Mouse (Mus musculus): ENCODE data around the gene Drg1.

The Drg1 gene

GRCm38 (mm10) chr11:3266079-3266685 is at the start of gene Drg1:
Gene Drg1 (minus strand): TSS chr11:3266415.
- POLR2A ChIA-PET, result interaction anchor here (0.6 to 15.5 kb wide), 138 partner anchors 9 to 697 kb away, joined by 3 to 556 read pairs (median 6); partner anchors contain the start of genes Patz1 (in 4 of the 4), Morc2a (in 3 of the 4), Rnf185 (in 3 of the 4) and Sfi1 (in 3 of the 4)
- CTCF ChIA-PET, result interaction anchor here (0.6 to 1.7 kb wide), 14 partner anchors 21 to 1681 kb away, joined by 3 to 12 read pairs (median 4); partner anchors contain the start of gene Patz1 (in 1 of the 4)

GRCm38 (mm10) chr11:3314148-3314547 is 47.9 kb upstream of the Drg1 start:
- CTCF ChIA-PET, result interaction anchor here (0.5 to 2.8 kb wide), 50 partner anchors 8 to 857 kb away, joined by 3 to 16 read pairs (median 5); partner anchors contain the start of genes Drg1 (in 4 of the 4), Pik3ip1 (in 2 of the 4) and Patz1 (in 1 of the 4)
- POLR2A ChIA-PET, result interaction anchor here (0.6 to 26.9 kb wide), 46 partner anchors 8 to 416 kb away, joined by 3 to 524 read pairs (median 6); partner anchors contain the start of genes Drg1 (in 4 of the 4), Pik3ip1 (in 3 of the 4) and Patz1 (in 2 of the 4)

GRCm38 (mm10) chr11:3313294-3313693 is 47.1 kb upstream of the Drg1 start:
- ChIA-PET POLR2A (interaction anchor here in 3 of 4 experiments (0.9 to 26.9 kb wide), 17 partner anchors 9 to 105 kb away, joined by 3 to 524 read pairs (median 11); partner anchors contain the start of genes Pik3ip1 (in 3 of the 3), Drg1 (in 2 of the 3) and Patz1 (in 2 of the 3)), CTCF (interaction anchor here (0.6 to 1.7 kb wide), 10 partner anchors 9 to 176 kb away, joined by 3 to 8 read pairs (median 3); partner anchors contain the start of gene Drg1 (in 1 of the 4))

- ChIA-PET POLR2A (interaction anchor here in 3 of 4 experiments (0.6 to 26.9 kb wide), 19 partner anchors 10 to 180 kb away, joined by 3 to 524 read pairs (median 4); partner anchors contain the start of genes Drg1 (in 2 of the 3), Patz1 (in 2 of the 3) and Sfi1 (in 1 of the 3)), CTCF (interaction anchor here (0.5 to 1.4 kb wide), 6 partner anchors 12 to 51 kb away, joined by 3 to 4 read pairs (median 3); no protein-coding TSS in a partner anchor)
These were observed 45.6 kb upstream of the Drg1 start for GRCm38 (mm10) chr11:3311586-3312347.

GRCm38 (mm10) chr11:3310789-3311585 is 44.8 kb upstream of the Drg1 start:
- ChIA-PET CTCF (interaction anchor here (0.6 to 1.5 kb wide), 5 partner anchors 12 to 50 kb away, joined by 3 to 18 read pairs (median 3); no protein-coding TSS in a partner anchor), POLR2A (interaction anchor here in 3 of 4 experiments (0.6 to 26.9 kb wide), 17 partner anchors 9 to 118 kb away, joined by 3 to 524 read pairs (median 5); partner anchors contain the start of genes Drg1 (in 2 of the 3), Patz1 (in 2 of the 3) and Sfi1 (in 1 of the 3))

- ChIA-PET CTCF (interaction anchor here in 2 of 4 experiments (0.7 to 1.5 kb wide), 3 partner anchors 11 to 21 kb away, joined by 3 to 4 read pairs (median 3); no protein-coding TSS in a partner anchor), POLR2A (interaction anchor here in 2 of 4 experiments (1.0 to 26.9 kb wide), 9 partner anchors 12 to 62 kb away, joined by 3 to 524 read pairs (median 5); partner anchors contain the start of genes Patz1 (in 2 of the 2) and Drg1 (in 1 of the 2))
These were observed 43.7 kb upstream of the Drg1 start for GRCm38 (mm10) chr11:3309884-3310283.

GRCm38 (mm10) chr11:3307875-3308274 is 41.7 kb upstream of the Drg1 start:
- ChIA-PET CTCF (interaction anchor here in 1 of 4 experiments (0.6 kb wide), 1 partner anchor 35 kb away, joined by 3 read pairs; no protein-coding TSS in a partner anchor), POLR2A (interaction anchor here (0.5 to 26.9 kb wide), 13 partner anchors 2 to 147 kb away, joined by 3 to 524 read pairs (median 5); partner anchors contain the start of genes Drg1 (in 2 of the 4) and Patz1 (in 1 of the 4))

- ChIA-PET CTCF (interaction anchor here in 1 of 4 experiments (0.6 kb wide), 1 partner anchor 122 kb away, joined by 7 read pairs; no protein-coding TSS in a partner anchor), POLR2A (interaction anchor here (1.0 to 26.9 kb wide), 8 partner anchors 4 to 39 kb away, joined by 3 to 524 read pairs (median 10); partner anchors contain the start of genes Drg1 (in 1 of the 4) and Patz1 (in 1 of the 4))
These were observed 39.6 kb upstream of the Drg1 start for GRCm38 (mm10) chr11:3305821-3306220.

GRCm38 (mm10) chr11:3302792-3303191 is 36.6 kb upstream of the Drg1 start:
- CTCF ChIA-PET, result interaction anchor here (0.5 to 3.5 kb wide), 8 partner anchors 9 to 45 kb away, joined by 3 to 16 read pairs (median 4); no protein-coding TSS in a partner anchor
- POLR2A ChIA-PET, result interaction anchor here (0.6 to 26.9 kb wide), 22 partner anchors 7 to 110 kb away, joined by 3 to 556 read pairs (median 6); partner anchors contain the start of genes Drg1 (in 3 of the 4), Patz1 (in 2 of the 4) and Sfi1 (in 1 of the 4)

GRCm38 (mm10) chr11:3302385-3302784 is 36.2 kb upstream of the Drg1 start:
- POLR2A ChIA-PET, result interaction anchor here (0.6 to 26.9 kb wide), 23 partner anchors 7 to 110 kb away, joined by 3 to 556 read pairs (median 7); partner anchors contain the start of genes Drg1 (in 3 of the 4), Patz1 (in 2 of the 4) and Sfi1 (in 1 of the 4)
- CTCF ChIA-PET, result interaction anchor here (0.5 to 3.5 kb wide), 7 partner anchors 9 to 45 kb away, joined by 3 to 16 read pairs (median 4); no protein-coding TSS in a partner anchor

- CTCF ChIA-PET, result interaction anchor here in 2 of 4 experiments (1.0 to 3.5 kb wide), 2 partner anchors 13 kb away, joined by 3 to 16 read pairs; no protein-coding TSS in a partner anchor
- POLR2A ChIA-PET, result interaction anchor here in 3 of 4 experiments (0.6 to 26.9 kb wide), 10 partner anchors 6 to 35 kb away, joined by 3 to 556 read pairs (median 14); partner anchors contain the start of genes Drg1 (in 3 of the 3) and Patz1 (in 2 of the 3)
These were observed 34.9 kb upstream of the Drg1 start for GRCm38 (mm10) chr11:3301075-3301474.

GRCm38 (mm10) chr11:3298813-3299185 is 32.6 kb upstream of the Drg1 start:
- POLR2A ChIA-PET, result interaction anchor here in 3 of 4 experiments (0.6 to 26.9 kb wide), 11 partner anchors 4 to 165 kb away, joined by 3 to 556 read pairs (median 7); partner anchors contain the start of genes Patz1 (in 2 of the 3), Drg1 (in 1 of the 3) and Pik3ip1 (in 1 of the 3)
- CTCF ChIA-PET, result interaction anchor here in 2 of 4 experiments (0.7 to 1.3 kb wide), 3 partner anchors 12 to 18 kb away, joined by 3 to 5 read pairs (median 3); no protein-coding TSS in a partner anchor

- ChIA-PET POLR2A (interaction anchor here in 3 of 4 experiments (0.6 to 26.9 kb wide), 14 partner anchors 3 to 154 kb away, joined by 3 to 556 read pairs (median 6); partner anchors contain the start of genes Drg1 (in 3 of the 3) and Patz1 (in 2 of the 3)), CTCF (interaction anchor here in 2 of 4 experiments (0.7 to 1.3 kb wide), 3 partner anchors 13 to 19 kb away, joined by 3 to 5 read pairs (median 3); no protein-coding TSS in a partner anchor)
These were observed 31.9 kb upstream of the Drg1 start for GRCm38 (mm10) chr11:3297871-3298812.

GRCm38 (mm10) chr11:3296056-3296455 is 29.8 kb upstream of the Drg1 start:
- ChIA-PET POLR2A (interaction anchor here in 2 of 4 experiments (1.2 to 26.9 kb wide), 8 partner anchors 11 to 352 kb away, joined by 3 to 556 read pairs (median 6); partner anchors contain the start of genes Drg1 (in 1 of the 2) and Morc2a (in 1 of the 2)), CTCF (no interaction called here)

- ChIA-PET POLR2A (interaction anchor here in 2 of 4 experiments (1.0 to 26.9 kb wide), 14 partner anchors 7 to 354 kb away, joined by 3 to 556 read pairs (median 12); partner anchors contain the start of genes Drg1 (in 2 of the 2) and Morc2a (in 1 of the 2)), CTCF (interaction anchor here in 1 of 4 experiments (0.9 kb wide), 1 partner anchor 19 kb away, joined by 4 read pairs; no protein-coding TSS in a partner anchor)
These were observed 28.4 kb upstream of the Drg1 start for GRCm38 (mm10) chr11:3294641-3295040.

Measured in embryonic stem cell, embryonic (primary cell).